Mouse (Mus musculus): ENCODE results near the gene Ccr10.

- TF ChIP-seq CTCF (conservative IDR thresholded peaks at IDR 0.05; ENCODE audit: low read length) (no peak), NANOG (IDR thresholded peaks at IDR 0.05; ENCODE audit: borderline replicate concordance, low read length) (no peak)
Observed at GRCm38 (mm10) chr11:101138536-101139181, 36.6 kb downstream of the Ccr10 start.

Data from E14TG2a.4 (cell line).